Mouse (Mus musculus) MEL (cell line): ENCODE results near the gene Olfr320. TPM values are rescaled to one million over a fixed set of nuclear protein-coding genes. Genes with fewer than 3 reads are reported as not detected.

Source experiments
- DNase-seq: peaks from one replicate; pipeline ENCODE4 v3.0.0; 2011; ENCODE audit warnings: low read depth, low spot score
- H3K27ac ChIP-seq: 2 replicates; pipeline ENCODE4 v1.5.1; 2012; ENCODE audit warnings: low read depth, mild to moderate bottlenecking, control low read depth, low read length, moderate library complexity; ENCODE audit not compliant: control insufficient read depth
- H3K27me3 ChIP-seq, 2 experiments: fragments of 150-350 bp in 1 of 2; sonication (generic) in 1 of 2; 2 replicates each; pipeline ENCODE4 v1.6.1; 2012; ENCODE audit warnings: low read length in 2 of 2, mild to moderate bottlenecking in 2 of 2, improper control_type of control experiment in 1 of 2, moderate library complexity in 1 of 2; ENCODE audit not compliant: insufficient read depth in 2 of 2, control insufficient read depth in 1 of 2
- H3K36me3 ChIP-seq, 2 experiments: 2 replicates each; pipeline ENCODE4 v1.6.1; 2012 to 2014; ENCODE audit warnings: low read length in 2 of 2, improper control_type of control experiment in 1 of 2, inconsistent platforms in 1 of 2, mild to moderate bottlenecking in 1 of 2; ENCODE audit not compliant: insufficient read depth in 2 of 2, control insufficient read depth in 1 of 2
- H3K4me1 ChIP-seq, 2 experiments: fragments of 150-350 bp in 1 of 2; sonication (generic) in 1 of 2; 2 replicates each; pipeline ENCODE4 v1.6.1; 2012; ENCODE audit warnings: low read length in 2 of 2, improper control_type of control experiment in 1 of 2, mild to moderate bottlenecking in 1 of 2; ENCODE audit not compliant: insufficient read depth in 2 of 2, control insufficient read depth in 1 of 2
- H3K4me3 ChIP-seq, 2 experiments: fragments of 150-350 bp in 1 of 2; sonication (generic) in 1 of 2; 2 replicates each; pipeline ENCODE4 v1.5.1; 2012; ENCODE audit warnings: low read depth in 2 of 2, low read length in 2 of 2, mild to moderate bottlenecking in 2 of 2, moderate library complexity in 2 of 2, control low read depth in 1 of 2, improper control_type of control experiment in 1 of 2; ENCODE audit not compliant: control insufficient read depth in 1 of 2, insufficient read depth in 1 of 2
- H3K79me2 ChIP-seq: 2 replicates; pipeline ENCODE4 v1.6.1; 2012; ENCODE audit warnings: mild to moderate bottlenecking, low read length, moderate library complexity; ENCODE audit not compliant: control insufficient read depth, poor library complexity, insufficient read depth
- H3K9ac ChIP-seq: 2 replicates; pipeline ENCODE4 v1.6.1; 2012; ENCODE audit warnings: low read depth, mild to moderate bottlenecking, control low read depth, low read length, moderate library complexity; ENCODE audit not compliant: control insufficient read depth, poor library complexity, severe bottlenecking
- H3K9me3 ChIP-seq: fragments of 150-350 bp; sonication (generic); replicated peaks from 2 replicates; pipeline ENCODE4 v1.6.1; 2012; ENCODE audit warnings: mild to moderate bottlenecking, low read length, improper control_type of control experiment, moderate library complexity; ENCODE audit not compliant: insufficient read depth
- BHLHE40 ChIP-seq: IDR thresholded peaks from 2 replicates; pipeline ENCODE4 v1.6.1; 2012; ENCODE audit warnings: low read depth, mild to moderate bottlenecking, inconsistent platforms, low read length, improper control_type of control experiment, borderline replicate concordance
- CHD1 ChIP-seq: IDR thresholded peaks from 2 replicates; pipeline ENCODE4 v1.6.1; 2012; ENCODE audit warnings: low read depth, mild to moderate bottlenecking, inconsistent platforms, low read length, improper control_type of control experiment
- CHD2 ChIP-seq: IDR thresholded peaks from 2 replicates; pipeline ENCODE4 v1.6.1; 2011; ENCODE audit warnings: low read length, improper control_type of control experiment
- CTCF ChIP-seq, 3 experiments: IDR thresholded peaks in 2 of 3; conservative IDR thresholded peaks in 1 of 3; 2 replicates each; pipeline ENCODE4 v1.5.1; 2011 to 2012; ENCODE audit warnings: low read length in 3 of 3, low read depth in 2 of 3, mild to moderate bottlenecking in 2 of 3, improper control_type of control experiment in 1 of 3, inconsistent platforms in 1 of 3, mixed read lengths in 1 of 3, moderate library complexity in 1 of 3; ENCODE audit not compliant: control insufficient read depth in 1 of 3, insufficient read depth in 1 of 3, poor library complexity in 1 of 3, severe bottlenecking in 1 of 3
- E2F4 ChIP-seq: IDR thresholded peaks from 2 replicates; pipeline ENCODE4 v1.6.1; 2011; ENCODE audit warnings: low read depth, low read length, improper control_type of control experiment, borderline replicate concordance
- ETS1 ChIP-seq: IDR thresholded peaks from 2 replicates; pipeline ENCODE4 v1.6.1; 2012; ENCODE audit warnings: low read depth, mild to moderate bottlenecking, inconsistent platforms, low read length, improper control_type of control experiment, moderate library complexity
- GABPA ChIP-seq: IDR thresholded peaks from 2 replicates; pipeline ENCODE4 v1.6.1; 2012; ENCODE audit warnings: low read depth, mild to moderate bottlenecking, inconsistent platforms, low read length, improper control_type of control experiment, moderate library complexity
- GATA1 ChIP-seq: IDR thresholded peaks from 2 replicates; pipeline ENCODE4 v1.6.1; 2011; ENCODE audit warnings: low read depth, low read length, improper control_type of control experiment
- JUND ChIP-seq: IDR thresholded peaks from 2 replicates; pipeline ENCODE4 v1.6.1; 2011; ENCODE audit warnings: low read depth, mild to moderate bottlenecking, improper control_type of control experiment, low read length
- KAT2A ChIP-seq: conservative IDR thresholded peaks from 2 replicates; pipeline ENCODE4 v1.6.1; 2012; ENCODE audit warnings: low read depth, low read length, improper control_type of control experiment, inconsistent platforms
- MAFK ChIP-seq: IDR thresholded peaks from 2 replicates; pipeline ENCODE4 v1.6.1; 2011; ENCODE audit warnings: low read depth, mild to moderate bottlenecking, low read length, improper control_type of control experiment, borderline replicate concordance
- MAX ChIP-seq: IDR thresholded peaks from 2 replicates; pipeline ENCODE4 v1.6.1; 2011; ENCODE audit warnings: low read length, improper control_type of control experiment
- MAZ ChIP-seq: IDR thresholded peaks from 2 replicates; pipeline ENCODE4 v1.6.1; 2012; ENCODE audit warnings: low read depth, mild to moderate bottlenecking, inconsistent platforms, low read length, improper control_type of control experiment
- MEF2A ChIP-seq: IDR thresholded peaks from 2 replicates; pipeline ENCODE4 v1.6.1; 2014; ENCODE audit warnings: low read depth, mild to moderate bottlenecking, inconsistent platforms, low read length, improper control_type of control experiment; ENCODE audit not compliant: poor library complexity, insufficient replicate concordance, severe bottlenecking; ENCODE audit errors: extremely low read depth
- MXI1 ChIP-seq: IDR thresholded peaks from 2 replicates; pipeline ENCODE4 v1.6.1; 2011; ENCODE audit warnings: mild to moderate bottlenecking, low read depth, low read length, improper control_type of control experiment
- MYB ChIP-seq: IDR thresholded peaks from 2 replicates; pipeline ENCODE4 v1.6.1; 2011; ENCODE audit warnings: mild to moderate bottlenecking, low read depth, low read length, improper control_type of control experiment
- NELFE ChIP-seq: IDR thresholded peaks from 2 replicates; pipeline ENCODE4 v1.6.1; 2011; ENCODE audit warnings: low read depth, low read length, improper control_type of control experiment
- NRF1 ChIP-seq: IDR thresholded peaks from 2 replicates; pipeline ENCODE4 v1.6.1; 2014; ENCODE audit warnings: low read depth, mild to moderate bottlenecking, inconsistent platforms, low read length, improper control_type of control experiment, moderate library complexity; ENCODE audit not compliant: poor library complexity, insufficient read depth, severe bottlenecking
- POLR2A ChIP-seq, 2 experiments: IDR thresholded peaks; 2 replicates each; pipeline ENCODE4 v1.6.1; 2011 to 2012; ENCODE audit warnings: low read length in 2 of 2, mild to moderate bottlenecking in 2 of 2, control low read depth in 1 of 2, improper control_type of control experiment in 1 of 2, low read depth in 1 of 2, moderate library complexity in 1 of 2; ENCODE audit not compliant: control insufficient read depth in 1 of 2, insufficient read depth in 1 of 2, poor library complexity in 1 of 2
- POLR2AphosphoS5 ChIP-seq: IDR thresholded peaks from 2 replicates; pipeline ENCODE4 v1.6.1; 2012; ENCODE audit warnings: low read depth, borderline replicate concordance, mild to moderate bottlenecking, inconsistent platforms, low read length, moderate library complexity, mixed read lengths
- RAD21 ChIP-seq: IDR thresholded peaks from 2 replicates; pipeline ENCODE4 v1.6.1; 2011; ENCODE audit warnings: mild to moderate bottlenecking, low read depth, low read length, improper control_type of control experiment
- RCOR1 ChIP-seq: IDR thresholded peaks from 2 replicates; pipeline ENCODE4 v1.6.1; 2012; ENCODE audit warnings: low read depth, mild to moderate bottlenecking, inconsistent platforms, low read length, improper control_type of control experiment
- SIN3A ChIP-seq: IDR thresholded peaks from 2 replicates; pipeline ENCODE4 v1.6.1; 2012; ENCODE audit warnings: low read length, improper control_type of control experiment, inconsistent platforms
- TAL1 ChIP-seq: IDR thresholded peaks from 2 replicates; pipeline ENCODE4 v1.6.1; 2012; ENCODE audit warnings: mild to moderate bottlenecking, inconsistent platforms, low read length, moderate library complexity, mixed read lengths
- TCF12 ChIP-seq: IDR thresholded peaks from 2 replicates; pipeline ENCODE4 v1.6.1; 2014; ENCODE audit warnings: low read depth, mild to moderate bottlenecking, inconsistent platforms, low read length, improper control_type of control experiment, moderate library complexity
- UBTF ChIP-seq: IDR thresholded peaks from 2 replicates; pipeline ENCODE4 v1.6.1; 2012; ENCODE audit warnings: low read depth, mild to moderate bottlenecking, inconsistent platforms, low read length, improper control_type of control experiment, moderate library complexity, borderline replicate concordance; ENCODE audit not compliant: insufficient read depth
- USF1 ChIP-seq: IDR thresholded peaks from 2 replicates; pipeline ENCODE4 v1.6.1; 2014; ENCODE audit warnings: low read depth, mild to moderate bottlenecking, inconsistent platforms, low read length, improper control_type of control experiment, moderate library complexity
- USF2 ChIP-seq, 2 experiments: IDR thresholded peaks; 2 replicates each; pipeline ENCODE4 v1.6.1; 2011 to 2012; ENCODE audit warnings: improper control_type of control experiment in 2 of 2, low read length in 2 of 2, borderline replicate concordance in 1 of 2, inconsistent platforms in 1 of 2, low read depth in 1 of 2, mild to moderate bottlenecking in 1 of 2; ENCODE audit not compliant: insufficient read depth in 1 of 2
- ZC3H11A ChIP-seq: IDR thresholded peaks from 2 replicates; pipeline ENCODE4 v1.6.1; 2012; ENCODE audit warnings: low read depth, mild to moderate bottlenecking, inconsistent platforms, low read length, improper control_type of control experiment
- ZKSCAN1 ChIP-seq: IDR thresholded peaks from 2 replicates; pipeline ENCODE4 v1.6.1; 2012; ENCODE audit warnings: low read depth, mild to moderate bottlenecking, inconsistent platforms, low read length, improper control_type of control experiment, moderate library complexity
- ZMIZ1 ChIP-seq: IDR thresholded peaks from 2 replicates; pipeline ENCODE4 v1.6.1; 2012; ENCODE audit warnings: low read depth, mild to moderate bottlenecking, inconsistent platforms, low read length, improper control_type of control experiment, moderate library complexity
- ZNF384 ChIP-seq: IDR thresholded peaks from 2 replicates; pipeline ENCODE4 v1.6.1; 2012; ENCODE audit warnings: low read depth, mild to moderate bottlenecking, inconsistent platforms, low read length, improper control_type of control experiment
- polyA plus RNA-seq, 2 experiments: library from polyadenylated mRNA; stranded (reverse) in 1 of 2; unstranded in 1 of 2; fragments of >175 nt in 1 of 2; fragments of >200 nt in 1 of 2; gene quantifications; 2 replicates each; pipeline versions ENCODE4 v1.2.1 to v1.2.4; 2012; ENCODE audit warnings: low replicate concordance in 2 of 2, low read depth in 1 of 2; ENCODE audit not compliant: insufficient read length in 2 of 2, insufficient read depth in 1 of 2, missing spikeins in 1 of 2
- total RNA-seq: library from RNA; depleted of rRNA; stranded (reverse); fragments of 300-350 nt; gene quantifications from 2 replicates; pipeline ENCODE4 v1.2.3, GENCODE M21; 2012

Olfr320 gene
- total and polyA plus RNA-seq, 3 experiments: not detected

- TF ChIP-seq POLR2AphosphoS5 (no peak), MYB (no peak), ZMIZ1 (no peak), GABPA (no peak), GATA1 (peak; percentile 64), BHLHE40 (peak; percentile 65; the same call in 1 of the 2 replicates)
- TF ChIP-seq, all 39 proteins: peak for 14
These were observed 39.8 kb upstream of the Olfr320 start (continued) for GRCm38 (mm10) chr11:58641057-58641456.

GRCm38 (mm10) chr11:58641638-58642358, 39.1 kb upstream of the Olfr320 start:
- Histone ChIP-seq H3K9ac (peak overlapping the region; percentile 46), H3K4me3 (peak overlapping the region; percentile 45 to 52), H3K79me2 (no peaks in the 10 kb centered on the region; the same call in 1 of the 2 replicates), H3K9me3 (no peaks in the 10 kb centered on the region), H3K27me3 (no peaks in the 10 kb centered on the region), H3K4me1 (peaks cover 7 to 27% of the 10 kb centered on the region in 2 experiments), H3K27ac (peak overlapping the region; percentile 73), H3K36me3 (peaks cover 0 to 22% of the 10 kb centered on the region in 2 experiments; a peak in 2 of 4 replicates)
- DNase-seq: peak; percentile 96
- no peak for TF ChIP-seq NELFE
- TF ChIP-seq RCOR1: peak; percentile 75; the same call in 1 of the 2 replicates
- no peak for TF ChIP-seq ZC3H11A
- TF ChIP-seq USF2 (IDR thresholded peaks at IDR 0.05; ENCODE audit: borderline replicate concordance in 1 of 2, insufficient read depth in 1 of 2, low read depth in 1 of 2, low read length in 2 of 2): no peak
- TF ChIP-seq MAX: peak; percentile 55; the same call in 1 of the 2 replicates
- peak; percentile 93 for TF ChIP-seq ETS1
- TF ChIP-seq NRF1: no peak
- TF ChIP-seq UBTF: no peak
- TF ChIP-seq SIN3A: peak; percentile 69; the same call in 1 of the 2 replicates
- TF ChIP-seq TCF12: peak; percentile 90
- TF ChIP-seq MEF2A: no peak
- TF ChIP-seq CHD2: no peak
- peak; percentile 92 for TF ChIP-seq TAL1
- TF ChIP-seq USF1: no peak
- TF ChIP-seq KAT2A: no peak
- no peak for TF ChIP-seq POLR2AphosphoS5
- no peak for TF ChIP-seq RAD21
- no peak for TF ChIP-seq BHLHE40
- TF ChIP-seq POLR2A (IDR thresholded peaks at IDR 0.05; ENCODE audit: control insufficient read depth in 1 of 2, insufficient read depth in 1 of 2, low read depth in 1 of 2, low read length in 2 of 2, poor library complexity in 1 of 2): peak in 1 of 2 experiments; percentile 25; a peak in 1 of 4 replicates
- no peak; the same call in 1 of the 2 replicates for TF ChIP-seq CHD1
- TF ChIP-seq GABPA: peak; percentile 70
- no peak for TF ChIP-seq ZKSCAN1
- TF ChIP-seq MYB: no peak
- TF ChIP-seq ZMIZ1: no peak
- TF ChIP-seq JUND: no peak
- no peak; the same call in none of the 2 replicates for TF ChIP-seq MXI1
- no peak for TF ChIP-seq MAZ
- no peak for TF ChIP-seq ZNF384
- TF ChIP-seq MAFK: 0 out of 2 replicates have a peak, but pooled peaks have one; percentile 27
- TF ChIP-seq GATA1: peak; percentile 75
- TF ChIP-seq E2F4: no peak
- TF ChIP-seq CTCF (IDR thresholded peaks at IDR 0.05 in 2 of 3, conservative IDR thresholded peaks at IDR 0.05 in 1 of 3; ENCODE audit: control insufficient read depth in 1 of 3, insufficient read depth in 1 of 3, low read depth in 2 of 3, low read length in 3 of 3, poor library complexity in 1 of 3, severe bottlenecking in 1 of 3): no peak
